Mouse (Mus musculus) urinary bladder, postnatal 10 days (tissue): ENCODE measurements around the gene Rps6ka2.
"Not testable (repeated sequence)": the region's sequence is repeated elsewhere in the genome, so short reads cannot be mapped to it uniquely, and the experiment has no call there.

Source experiments
- DNase-seq: peaks from one replicate; pipeline ENCODE4 v3.0.0; 2022; ENCODE audit warnings: low spot score

Gene Rps6ka2

DNA sequence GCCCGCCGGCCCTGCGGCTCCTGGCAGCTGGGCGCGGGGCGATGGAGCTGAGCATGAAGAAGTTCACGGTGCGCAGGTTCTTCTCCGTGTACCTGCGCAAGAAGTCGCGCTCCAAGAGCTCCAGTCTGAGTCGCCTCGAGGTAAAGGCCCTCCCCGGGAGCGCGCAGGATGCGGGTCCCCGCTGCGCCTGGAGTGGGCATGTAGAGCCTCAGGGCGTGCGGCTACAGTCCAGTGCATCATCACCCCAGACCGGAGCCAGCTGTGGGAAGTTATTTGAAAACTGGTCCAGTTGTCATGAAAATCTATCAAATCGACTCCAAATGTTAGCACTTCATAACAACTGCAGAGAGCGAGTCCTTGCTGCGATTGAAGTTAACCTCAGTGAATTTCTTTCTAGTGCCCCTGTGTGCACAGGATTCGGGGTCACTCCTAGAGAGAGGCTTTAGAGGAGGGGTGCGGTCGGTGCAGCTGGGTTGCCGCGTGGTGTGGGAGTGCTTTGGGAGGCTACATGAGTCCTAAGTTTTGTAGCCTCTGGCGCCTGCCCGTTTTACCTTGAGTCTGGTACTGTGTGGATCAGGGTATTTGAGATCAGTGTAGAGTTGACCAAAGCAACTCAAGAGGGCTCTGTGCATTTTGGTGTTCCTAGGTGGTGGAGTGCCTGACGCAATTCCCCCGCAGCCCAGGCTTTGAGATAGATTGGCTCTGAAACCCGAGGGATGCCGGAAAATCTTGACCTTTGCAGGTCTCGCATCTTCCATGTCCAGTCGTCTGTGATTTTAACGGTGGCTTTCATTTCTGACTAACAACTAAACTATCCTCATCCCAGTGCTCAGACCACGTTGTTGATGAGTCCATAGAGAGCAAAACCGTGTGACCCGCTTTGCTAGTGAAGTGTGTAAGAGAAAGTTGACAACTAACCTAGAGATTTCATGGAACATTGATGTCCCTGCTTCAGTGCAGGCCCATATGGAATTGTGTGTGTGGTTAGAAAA, 685 bp downstream of the Rps6ka2 start:
- DNase-seq, result no peak

DNA sequence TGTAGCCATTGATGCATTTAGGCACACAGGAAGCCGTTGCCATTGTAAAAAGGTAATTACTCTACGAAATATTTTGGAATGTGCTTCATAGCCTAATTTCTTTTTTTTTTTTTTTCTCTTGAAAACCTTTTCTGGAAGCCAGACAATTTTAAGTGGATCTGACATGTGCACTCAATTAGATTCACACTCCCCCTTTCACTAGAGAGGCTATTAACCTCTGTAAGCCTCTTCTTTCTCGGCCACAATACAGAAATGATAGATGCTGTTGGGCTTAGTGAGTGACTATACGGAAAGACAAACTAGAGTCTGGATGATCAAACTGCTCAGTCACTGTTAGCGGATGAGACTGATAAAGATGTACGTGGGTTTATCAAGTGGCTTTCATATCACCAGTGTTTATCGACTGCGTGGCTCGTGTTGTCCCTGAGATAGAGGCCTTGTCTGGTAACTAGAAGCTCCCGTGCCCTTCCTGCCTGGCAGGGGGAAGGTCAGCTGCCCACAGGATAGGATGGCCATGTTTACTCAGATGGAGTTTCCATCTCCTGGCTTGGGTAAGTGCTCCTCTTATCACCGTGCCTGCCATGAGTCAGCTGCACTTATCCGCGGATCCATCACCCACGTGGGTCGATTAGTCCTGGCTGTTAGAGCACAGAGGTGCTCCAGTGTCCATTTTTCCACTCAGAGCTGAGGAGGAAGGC, 3.6 kb downstream of the Rps6ka2 start:
- no peak for DNase-seq

DNA sequence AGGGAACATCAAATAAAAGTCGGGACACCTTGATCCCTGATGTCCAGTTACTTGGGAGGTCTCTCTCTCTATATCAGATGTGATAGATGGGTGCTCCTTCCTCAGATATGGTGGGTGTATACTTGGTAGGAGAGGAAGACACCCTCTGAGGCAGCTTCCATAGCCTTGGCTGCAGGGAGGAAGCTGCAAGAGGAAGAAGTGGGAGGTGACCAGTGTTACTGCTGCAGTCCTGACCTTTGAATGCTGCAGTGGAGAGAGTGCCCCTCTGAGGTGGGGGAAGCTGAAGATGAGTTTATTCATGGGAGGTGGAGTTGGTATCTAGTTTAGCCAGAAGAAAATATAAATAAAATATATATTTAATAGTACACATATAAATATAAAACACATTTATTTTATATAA, 5.4 kb downstream of the Rps6ka2 start:
- DNase-seq, result no peak

DNA sequence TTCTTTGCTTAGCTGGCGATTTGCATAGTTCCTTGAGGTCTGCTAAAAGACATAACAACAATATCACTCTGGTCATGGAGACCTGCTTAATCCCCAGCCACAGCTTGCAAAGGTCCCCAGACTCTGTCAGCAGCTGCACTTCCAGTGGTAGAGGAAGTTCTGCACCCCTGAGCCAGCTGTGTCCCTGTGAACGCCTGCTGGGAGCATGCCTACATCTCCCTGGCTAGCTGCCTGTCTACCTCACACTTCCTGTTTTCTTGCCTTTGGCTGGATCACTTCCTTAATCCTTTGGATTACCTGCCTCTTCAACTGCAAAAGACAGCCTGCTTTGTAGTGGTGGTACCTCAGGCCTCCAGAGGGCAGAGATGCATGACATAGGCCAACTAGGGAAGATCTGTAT, 6.5 kb downstream of the Rps6ka2 start:
- DNase-seq, result no peak

DNA sequence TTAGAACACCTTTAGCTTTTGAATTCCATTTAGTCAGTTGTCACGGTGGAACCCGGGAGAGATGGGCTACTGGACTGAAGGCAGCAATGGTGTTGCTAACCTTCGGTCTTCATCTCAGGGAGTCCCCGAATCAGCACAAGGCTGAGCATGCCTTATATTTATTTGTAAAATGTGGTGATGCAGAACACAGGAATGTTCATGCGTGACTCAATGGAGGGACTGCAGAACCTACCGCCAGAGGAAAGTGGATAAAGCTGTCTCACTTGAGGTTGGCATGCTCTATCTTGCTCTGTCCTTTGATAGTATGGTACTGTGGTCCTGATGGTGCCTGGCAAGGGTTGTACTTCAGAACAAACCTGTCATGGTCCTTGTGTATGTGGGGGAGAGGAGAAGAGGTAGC, 8.3 kb downstream of the Rps6ka2 start:
- no peak for DNase-seq

DNA sequence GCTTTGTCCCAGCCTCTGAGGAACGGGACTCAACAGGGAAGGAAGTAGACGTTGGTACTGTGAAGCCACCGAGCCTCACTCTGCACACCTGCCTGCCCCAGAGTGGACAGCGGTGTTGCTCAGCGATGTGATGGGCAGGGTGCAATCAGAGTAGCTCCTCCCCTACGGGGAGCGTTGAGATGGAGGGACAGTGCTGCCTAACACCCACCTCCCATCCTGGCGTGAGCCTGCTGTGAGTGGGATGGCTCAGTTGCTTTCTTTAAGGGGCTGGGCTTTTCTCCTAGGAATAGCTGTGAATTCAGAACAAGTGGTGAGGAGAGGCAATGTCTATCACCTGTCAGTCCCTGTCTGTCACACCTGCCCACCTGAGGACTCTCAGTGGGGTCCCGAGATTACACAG, 12.3 kb downstream of the Rps6ka2 start:
- no peak for DNase-seq

DNA sequence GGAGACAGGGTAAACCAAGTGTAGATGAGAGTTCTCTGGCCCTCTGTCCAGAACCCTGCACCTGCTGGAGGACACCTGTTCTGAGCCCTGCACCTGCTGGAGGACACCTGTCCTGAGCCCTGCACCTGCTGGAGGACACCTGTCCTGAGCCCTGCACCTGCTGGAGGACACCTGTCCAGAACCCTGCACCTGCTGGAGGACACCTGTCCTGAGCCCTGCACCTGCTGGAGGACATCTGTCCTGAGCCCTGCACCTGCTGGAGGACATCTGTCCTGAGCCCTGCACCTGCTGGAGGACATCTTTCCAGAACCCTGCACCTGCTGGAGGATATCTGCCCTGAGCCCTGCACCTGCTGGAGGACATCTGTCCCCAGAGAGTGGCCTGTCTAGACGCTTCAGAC, 17.1 kb downstream of the Rps6ka2 start:
- not testable (repeated sequence) for DNase-seq

DNA sequence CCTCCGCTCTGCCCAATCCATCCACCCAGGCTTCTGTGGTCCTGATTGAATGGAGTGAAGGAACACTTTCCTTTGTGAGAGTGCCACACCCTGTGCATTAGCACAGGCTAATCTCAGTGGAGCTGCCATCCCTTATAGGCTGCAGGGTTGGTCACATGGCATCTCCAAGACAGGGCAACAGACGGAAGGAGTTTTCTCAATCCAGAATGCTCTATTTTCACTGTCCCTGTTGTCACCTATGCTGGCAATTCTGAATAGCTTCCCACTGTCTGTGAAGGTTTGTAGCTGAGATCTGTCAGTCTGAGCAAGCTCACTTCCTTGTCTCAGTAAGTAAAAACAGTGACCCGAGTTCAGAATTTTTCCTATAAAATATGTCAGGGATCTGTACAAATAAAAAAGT, 19.5 kb downstream of the Rps6ka2 start:
- DNase-seq, result no peak

DNA sequence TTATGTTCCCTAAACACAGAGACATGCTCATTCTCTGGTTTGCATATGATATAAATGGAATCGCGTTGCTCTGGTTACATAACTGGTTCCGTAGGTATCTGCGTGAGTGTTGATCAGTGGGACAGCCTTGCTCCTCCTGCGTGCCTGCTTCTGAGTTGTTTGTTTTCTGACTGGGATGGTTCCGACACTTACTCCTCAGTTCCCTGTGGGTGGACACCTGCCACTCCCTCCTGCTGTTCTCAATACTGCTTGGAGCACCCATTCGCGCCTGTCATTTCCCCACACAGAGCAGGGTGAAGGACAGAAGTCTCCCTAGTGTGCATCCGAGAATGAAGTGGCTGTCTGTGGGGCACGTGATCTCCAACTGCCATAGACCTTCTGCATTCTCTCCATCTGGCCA, 20.1 kb downstream of the Rps6ka2 start:
- no peak for DNase-seq

DNA sequence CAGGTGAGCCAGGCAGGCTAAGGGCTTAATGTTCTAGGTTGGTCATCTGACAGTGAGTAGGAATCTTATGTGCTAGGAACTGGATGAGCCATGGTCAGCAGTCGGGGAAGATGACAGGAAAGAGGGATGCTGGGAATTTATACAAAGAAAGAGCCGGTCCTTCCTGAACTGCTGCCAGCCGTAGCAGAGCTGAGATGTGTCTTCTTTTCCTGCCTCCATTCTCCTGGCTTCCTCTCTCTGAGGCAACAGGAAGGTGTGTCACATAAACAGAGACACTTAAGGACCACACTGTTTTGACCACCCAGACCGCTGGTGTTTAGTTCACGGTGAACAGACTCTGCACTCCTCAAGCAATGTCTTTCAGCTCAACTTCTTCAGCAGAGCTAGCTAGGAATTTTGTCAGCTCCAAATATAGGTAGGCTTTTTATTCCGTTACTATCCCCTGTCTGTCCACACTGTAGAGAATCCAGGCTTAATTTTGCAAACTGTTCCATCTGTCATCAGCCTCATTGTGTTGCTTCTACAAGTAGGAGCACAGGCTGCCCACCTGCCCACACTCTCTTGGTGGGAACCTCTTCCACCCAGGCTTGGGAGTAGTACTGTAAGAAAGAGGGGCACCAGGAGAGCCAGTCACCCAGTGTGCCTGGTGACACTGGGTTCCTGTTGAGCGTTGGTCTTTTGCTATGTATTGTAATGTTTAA, 24.4 kb downstream of the Rps6ka2 start:
- DNase-seq, result no peak

DNA sequence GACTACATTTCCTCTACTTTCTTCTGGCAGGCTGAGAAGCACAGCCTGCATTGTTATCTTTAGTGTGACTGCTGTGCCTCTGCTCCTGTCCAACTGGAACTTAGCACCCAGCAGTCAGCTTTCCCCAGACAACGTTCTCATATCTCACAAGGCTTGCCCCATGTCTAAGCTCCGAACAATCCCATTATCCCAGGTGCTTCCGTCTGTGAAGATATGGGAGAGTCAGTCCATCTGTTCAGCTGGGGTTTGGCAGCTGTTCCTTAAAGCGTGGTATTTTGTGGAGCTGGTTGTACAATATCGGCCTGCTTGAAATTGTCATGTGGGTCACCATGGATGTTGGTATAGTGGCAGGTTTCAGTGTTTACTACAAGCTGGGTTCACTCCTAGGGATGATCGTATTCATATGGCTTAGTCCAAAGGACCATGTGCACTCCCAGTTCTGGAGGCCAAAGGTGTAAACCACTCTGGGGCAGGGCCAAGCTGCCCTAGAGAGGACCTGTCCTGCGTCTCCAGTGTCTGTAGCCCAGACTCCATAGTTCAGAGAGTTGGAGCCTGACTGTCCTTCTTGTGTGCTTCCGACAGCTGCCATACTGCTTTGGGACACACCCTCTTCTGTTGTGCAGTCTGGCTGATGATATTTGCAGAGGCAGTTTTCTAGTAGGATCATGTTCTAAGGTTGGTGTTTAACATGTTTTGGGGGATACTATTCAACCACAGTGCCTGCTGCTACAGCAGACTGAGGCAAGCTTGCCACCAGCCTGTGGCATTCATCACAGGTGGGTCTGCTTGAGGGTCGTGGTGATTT, 27.4 kb downstream of the Rps6ka2 start:
- DNase-seq, result no peak

DNA sequence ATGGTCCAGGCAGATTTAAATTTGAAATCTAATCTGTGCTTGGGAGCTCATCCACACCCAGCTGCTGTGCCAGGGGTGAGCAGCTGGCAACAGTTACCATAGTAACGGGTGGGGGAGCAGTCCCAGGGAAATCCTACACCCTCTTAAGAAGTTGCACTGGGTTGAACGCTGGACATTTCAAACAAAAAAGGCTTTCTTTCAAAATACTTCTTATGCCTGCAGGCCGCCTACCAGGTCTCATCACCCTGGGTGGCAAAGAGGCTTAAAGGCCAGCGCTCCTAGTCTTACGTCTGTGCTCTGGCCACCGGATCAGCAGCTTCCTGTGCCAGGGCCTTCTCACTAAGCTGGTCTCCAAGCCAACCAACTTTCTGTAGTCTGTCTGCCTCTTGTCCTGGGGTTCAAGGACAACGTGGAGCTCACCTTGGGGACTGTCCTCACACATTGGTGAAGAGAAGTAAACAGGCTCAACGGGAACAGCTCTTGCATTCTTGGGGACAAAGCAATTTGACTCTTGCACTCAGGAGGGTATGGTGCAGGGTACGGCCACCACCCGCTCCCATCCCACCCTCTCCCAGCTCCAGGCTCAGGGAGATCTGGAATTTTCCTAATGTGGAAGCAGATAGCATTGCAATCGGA, 35.0 kb downstream of the Rps6ka2 start:
- no peak for DNase-seq

DNA sequence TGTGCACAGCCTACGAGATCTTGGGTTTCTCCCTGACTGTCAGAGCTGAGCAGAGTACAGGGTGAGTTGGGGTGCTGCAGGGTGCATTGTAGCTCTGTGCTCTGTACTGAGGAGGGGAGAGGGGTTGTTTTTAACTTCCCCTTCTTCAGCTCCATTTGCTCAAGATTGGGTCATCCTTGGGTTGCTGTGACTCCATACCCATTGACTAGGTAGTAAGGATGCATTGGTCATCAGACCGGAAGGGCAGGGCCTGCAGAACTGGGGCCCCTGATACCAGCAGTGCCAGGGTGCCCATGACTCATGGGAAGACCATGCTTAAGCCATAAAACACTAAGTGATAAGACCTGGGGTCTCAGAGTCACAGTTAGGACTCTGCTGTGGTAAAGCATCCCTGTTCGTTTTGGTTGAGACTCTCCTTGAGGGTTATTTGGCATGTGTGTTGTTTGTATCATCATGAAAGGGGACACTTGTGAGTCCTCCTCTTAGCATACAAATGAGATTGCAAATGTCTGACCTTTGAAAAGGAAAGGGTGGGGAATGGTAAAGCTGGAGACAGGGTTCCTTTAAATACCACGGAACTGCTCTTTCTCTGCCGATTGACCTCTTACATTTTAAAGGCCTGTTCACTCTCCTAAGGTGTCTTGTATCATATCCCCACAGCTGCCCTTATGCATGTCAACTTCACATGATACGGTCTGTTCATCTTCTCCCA, 36.7 kb downstream of the Rps6ka2 start:
- no peak for DNase-seq

DNA sequence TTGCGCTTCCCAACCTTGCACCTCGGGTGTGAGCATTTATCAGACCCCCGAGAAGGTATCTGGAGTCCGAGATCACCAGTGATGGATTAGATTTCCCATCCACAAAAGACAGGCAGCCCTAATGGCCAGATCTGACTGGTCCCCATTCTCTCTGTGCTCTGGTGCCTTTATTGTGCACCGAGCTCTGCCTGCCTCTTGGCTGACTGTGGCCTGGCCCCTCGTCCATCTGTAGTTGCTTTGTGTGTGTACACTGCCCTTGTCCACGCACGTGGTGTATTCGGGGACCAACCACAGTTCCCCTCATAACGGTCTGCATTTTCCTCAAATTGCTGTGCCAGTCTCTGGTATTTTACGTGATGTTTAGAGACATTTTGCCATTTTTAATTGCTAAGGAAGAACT, 40.7 kb downstream of the Rps6ka2 start:
- no peak for DNase-seq

DNA sequence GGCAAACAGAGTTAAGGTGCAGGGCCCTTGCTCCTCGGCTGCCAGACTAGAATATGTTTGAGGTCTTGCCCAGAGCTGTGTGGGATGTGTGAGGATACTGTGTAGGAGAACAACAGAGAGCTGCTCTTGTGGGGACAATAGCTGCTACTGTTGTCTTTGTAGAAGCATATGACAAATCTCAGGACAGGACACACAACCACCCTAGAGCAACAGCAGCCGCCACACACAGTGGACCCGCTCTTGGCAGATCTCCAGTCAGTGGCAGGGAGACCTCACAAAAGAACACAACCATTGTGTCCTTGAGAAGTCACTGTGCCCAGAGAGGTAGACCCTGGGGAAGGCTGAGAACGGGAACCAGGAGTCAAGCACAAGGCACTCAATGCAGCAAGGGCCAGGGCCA, 42.0 kb downstream of the Rps6ka2 start:
- no peak for DNase-seq

DNA sequence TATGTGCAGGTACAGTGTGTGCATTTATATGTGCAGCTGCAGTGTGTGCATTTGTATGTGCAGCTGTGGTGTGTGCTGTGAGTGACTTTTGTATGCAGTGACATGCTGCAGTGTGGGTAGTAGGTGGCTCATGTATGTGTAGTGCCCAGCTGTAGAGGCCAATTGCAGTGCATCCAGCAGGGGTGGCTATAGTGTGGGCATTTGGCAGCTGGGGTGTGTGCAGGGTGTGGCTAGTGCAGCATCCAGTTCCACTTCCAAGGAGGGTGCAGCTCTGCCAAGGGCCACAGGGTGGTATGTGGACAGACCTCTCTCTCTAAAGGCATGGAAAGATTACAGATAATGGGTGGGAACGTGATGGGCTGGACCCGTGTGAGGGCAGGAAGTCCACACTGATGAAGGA, 43.3 kb downstream of the Rps6ka2 start:
- DNase-seq, result no peak

DNA sequence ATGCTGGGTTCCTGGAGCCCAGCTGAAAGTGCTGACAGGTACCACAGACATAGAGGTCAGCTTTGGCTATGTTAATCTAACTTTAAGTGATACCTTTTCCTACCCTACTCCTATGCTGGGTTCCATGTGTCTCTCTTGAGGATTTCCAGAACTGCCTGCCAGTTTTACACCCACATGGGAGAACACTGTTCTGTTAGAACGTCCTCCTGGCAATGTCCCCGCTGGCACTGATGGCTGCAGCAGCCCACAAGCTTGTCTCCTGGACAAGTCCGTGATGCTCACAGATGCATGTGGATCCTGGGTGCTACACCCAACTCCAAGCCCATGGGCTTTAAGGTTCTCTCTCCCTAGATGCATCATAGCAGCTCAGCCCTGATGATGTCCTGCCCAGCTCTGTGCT, 44.1 kb downstream of the Rps6ka2 start:
- no peak for DNase-seq

DNA sequence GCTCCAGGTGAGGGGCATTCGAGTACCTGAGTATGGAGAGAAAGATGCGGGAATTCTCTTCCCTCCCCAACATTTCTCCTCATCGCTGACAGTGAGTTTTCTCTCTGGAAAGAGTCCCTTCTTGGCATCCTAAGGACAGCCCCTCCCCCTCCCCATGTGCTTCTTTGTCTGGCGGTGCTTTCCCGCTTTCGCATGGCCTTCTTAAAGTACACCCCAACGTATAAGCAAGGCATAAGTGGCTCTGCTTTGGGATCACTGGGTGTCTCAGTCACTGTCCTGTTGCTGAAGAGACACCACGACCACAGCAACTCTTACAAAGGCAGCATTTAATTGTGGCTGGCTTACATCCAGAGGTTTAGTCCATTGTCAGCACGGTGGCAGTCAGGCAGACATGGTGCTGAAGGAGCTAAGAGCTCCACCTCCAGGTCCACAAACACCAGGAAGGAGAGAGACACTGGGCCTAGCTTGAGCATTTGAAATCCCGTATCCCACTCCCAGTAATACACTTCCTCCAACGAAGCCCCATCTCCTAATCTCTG, 47.9 kb downstream of the Rps6ka2 start:
- no peak for DNase-seq

DNA sequence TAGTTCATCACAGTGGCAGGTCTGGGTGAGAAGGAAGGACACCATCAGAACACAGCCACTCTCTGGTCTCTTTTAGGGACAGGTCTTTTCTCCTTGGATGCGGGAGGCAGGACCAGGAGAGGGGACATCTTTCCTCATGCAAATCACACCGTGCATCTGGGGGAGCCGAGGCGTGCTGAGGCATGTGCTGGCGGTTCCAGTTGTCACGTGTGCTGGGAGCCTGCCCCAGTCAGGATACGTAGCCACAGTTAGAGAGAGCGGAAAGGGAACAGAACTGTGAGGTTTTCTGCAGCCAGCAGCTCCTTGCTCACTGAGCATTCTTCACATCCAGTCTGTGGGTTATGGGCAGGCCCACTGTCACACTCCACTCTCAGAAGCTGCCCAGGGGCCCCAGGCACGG, 48.5 kb downstream of the Rps6ka2 start:
- no peak for DNase-seq

DNA sequence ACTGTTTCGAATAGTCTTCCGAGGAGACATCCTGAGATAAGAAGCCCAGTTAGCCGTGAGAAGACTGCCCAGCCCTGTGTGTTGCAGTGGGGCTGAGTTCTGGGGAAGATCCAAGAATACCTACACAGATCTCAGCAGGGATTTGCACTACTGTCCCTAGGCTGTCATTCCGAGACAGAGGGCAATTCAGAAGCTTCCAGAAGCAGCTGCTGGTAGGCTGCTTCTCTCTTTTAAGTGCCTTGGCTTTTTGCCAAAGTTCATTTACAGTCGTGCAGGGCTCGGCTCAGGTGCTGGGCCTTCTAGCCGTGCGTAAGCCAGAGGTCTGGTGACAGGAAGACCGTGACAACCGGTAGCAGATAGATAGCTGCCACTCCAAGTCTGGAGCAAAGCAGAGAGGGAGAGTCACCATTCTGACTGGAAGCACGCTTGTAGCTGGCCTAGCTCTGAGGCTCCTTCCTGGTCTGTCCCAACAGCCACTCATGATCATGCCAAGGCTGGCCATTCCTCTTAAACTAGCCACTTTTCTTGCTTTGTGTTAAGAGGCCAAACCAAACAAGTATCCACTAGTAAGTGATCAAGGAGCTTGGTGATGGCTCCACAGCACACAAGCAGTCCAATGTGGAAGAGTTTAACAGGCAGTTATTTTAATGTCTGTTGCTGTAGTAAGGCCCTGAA, 49.3 kb downstream of the Rps6ka2 start:
- DNase-seq, result no peak
